Mouse (Mus musculus): ENCODE data around the gene Myh6.
"Not testable (repeated sequence)": the region's sequence is repeated elsewhere in the genome, so short reads cannot be mapped to it uniquely, and the experiment has no call there.

DNA sequence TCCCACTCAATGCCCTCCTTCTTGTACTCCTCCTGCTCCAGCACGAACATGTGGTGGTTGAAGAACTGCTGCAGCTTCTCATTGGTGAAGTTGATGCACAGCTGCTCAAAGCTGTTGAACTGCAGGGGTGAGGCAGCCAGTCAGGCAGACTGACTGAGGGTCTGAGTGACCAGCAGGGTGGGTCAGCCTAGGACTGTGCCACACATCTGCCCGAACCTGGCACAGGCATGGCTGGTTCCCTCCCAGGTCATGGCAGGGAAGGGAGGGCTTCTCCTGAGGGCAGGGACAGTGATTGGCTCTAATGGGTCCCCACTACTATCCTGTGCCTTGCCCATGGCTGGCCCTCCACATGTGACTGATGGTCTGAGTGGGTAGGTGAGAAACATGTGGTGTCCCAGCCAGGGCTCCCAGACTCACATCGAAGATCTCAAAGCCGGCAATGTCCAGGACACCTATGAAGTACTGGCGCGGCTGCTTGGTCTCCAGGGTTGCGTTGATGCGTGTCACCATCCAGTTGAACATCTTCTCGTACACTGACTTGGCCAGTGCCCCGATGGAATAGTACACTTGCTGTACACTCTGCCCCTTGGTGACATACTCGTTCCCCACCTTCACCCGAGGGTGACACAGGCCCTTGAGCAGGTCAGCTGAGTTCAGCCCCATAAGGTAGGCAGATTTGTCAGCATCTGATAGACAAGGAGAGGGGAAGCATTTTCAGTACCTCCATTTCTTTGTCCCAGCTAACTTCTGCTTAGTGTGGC, 6.7 kb downstream of the Myh6 start:
- TF ChIP-seq GATA1 (IDR thresholded peaks at IDR 0.05; ENCODE audit: borderline replicate concordance, low read length); FLI1 (IDR thresholded peaks at IDR 0.05; ENCODE audit: low read length): not testable (repeated sequence)

Measured in megakaryocyte, embryonic 14.5 days (primary cell).